Mouse (Mus musculus) bone marrow macrophage, adult 2 months (primary cell): ENCODE data around the gene Thsd4.

Experiments used
- CTCF ChIP-seq: IDR thresholded peaks from 2 replicates; pipeline ENCODE4 v1.5.1; 2012; ENCODE audit warnings: low read depth, mild to moderate bottlenecking, low read length, moderate library complexity
- POLR2A ChIP-seq: IDR thresholded peaks from 2 replicates; pipeline ENCODE4 v1.6.1; 2012; ENCODE audit warnings: mild to moderate bottlenecking, low read depth, low read length, borderline replicate concordance

GRCm38 (mm10) chr9:60315533-60315932, 206.3 kb downstream of the Thsd4 start:
- TF ChIP-seq CTCF (no peak), POLR2A (no peak)
